Mouse (Mus musculus): ENCODE data around the gene Cdc20. TPM values are rescaled to one million over a fixed set of nuclear protein-coding genes. Genes with fewer than 3 reads are reported as not detected.

Cdc20 gene
- 19.7 TPM for polyA plus RNA-seq (2017; shearing (Covaris generic))

DNA sequence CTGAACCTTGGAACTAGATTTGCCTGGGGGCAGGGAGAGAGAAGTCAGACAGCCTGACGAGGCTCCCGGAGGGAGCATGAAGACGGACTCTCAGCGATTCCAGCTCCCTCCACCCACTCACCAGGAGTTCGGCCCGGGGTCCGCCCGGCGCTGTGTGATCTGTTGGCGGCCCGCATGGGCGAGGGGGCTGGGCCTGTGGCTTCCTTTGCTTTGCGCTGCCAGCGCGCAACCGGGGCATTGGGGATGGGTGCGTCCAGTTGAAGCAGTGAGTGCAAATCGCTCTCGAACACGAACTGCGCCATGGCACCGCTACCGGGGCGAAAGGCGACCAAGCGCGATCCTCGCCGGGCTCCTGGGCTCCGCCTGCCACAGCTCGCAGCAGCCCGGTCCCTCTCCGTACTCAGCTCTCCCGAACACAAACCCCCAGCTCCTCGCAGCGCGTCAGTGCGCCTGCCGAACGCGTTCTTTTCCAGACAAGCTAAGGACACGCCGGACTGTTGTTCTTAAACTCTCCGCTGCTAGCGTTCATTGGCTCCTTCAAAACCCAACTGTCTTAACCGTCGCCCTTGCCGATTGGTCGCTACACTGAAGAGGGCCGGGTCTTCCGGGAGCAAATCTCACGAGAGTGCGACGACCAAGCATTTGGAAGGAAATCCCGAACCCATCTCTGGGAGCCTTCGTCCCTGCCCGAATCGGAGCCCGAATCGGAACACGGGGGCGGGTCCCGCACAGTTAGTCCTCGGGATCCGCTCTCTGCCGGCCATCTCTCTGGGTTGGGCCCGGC, at the start of gene Cdc20:
TSS of gene Cdc20 (minus strand) at position 533 of the 784 bp plus-strand sequence.

DNA sequence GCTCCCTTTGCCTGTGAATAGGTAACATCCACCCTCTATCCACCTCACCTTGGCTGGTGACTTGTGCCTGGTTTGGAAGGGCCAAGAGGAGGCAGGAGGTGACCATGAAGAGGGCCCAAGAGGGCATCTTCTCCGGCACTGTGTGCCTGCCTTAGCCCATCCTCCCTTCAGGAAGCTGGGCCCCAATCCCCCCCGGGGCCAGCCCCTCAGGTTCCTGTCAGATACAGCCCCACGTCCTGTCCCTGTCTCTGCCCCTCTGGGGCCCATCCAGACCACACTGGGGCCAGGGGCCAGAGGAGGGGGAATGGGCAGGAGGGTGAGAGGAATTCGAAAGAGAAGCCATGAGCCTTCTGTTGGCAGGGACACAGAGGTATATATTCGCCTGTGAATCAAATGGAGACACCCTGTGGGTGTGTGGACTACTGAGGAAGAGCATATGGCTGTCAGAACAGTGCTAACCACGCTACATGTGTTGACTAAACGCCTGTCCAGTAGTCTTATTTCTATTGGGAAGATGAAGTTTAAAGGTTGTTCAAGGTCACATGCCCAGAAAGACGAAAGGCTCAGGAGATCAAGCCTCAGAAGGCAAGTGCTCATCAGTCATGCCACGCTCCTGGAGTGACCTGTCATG, 20.3 kb upstream of the Cdc20 start, which contains the start of gene Mpl:
TSS of gene Mpl (minus strand) at position 169 of the 631 bp plus-strand sequence.

DNA sequence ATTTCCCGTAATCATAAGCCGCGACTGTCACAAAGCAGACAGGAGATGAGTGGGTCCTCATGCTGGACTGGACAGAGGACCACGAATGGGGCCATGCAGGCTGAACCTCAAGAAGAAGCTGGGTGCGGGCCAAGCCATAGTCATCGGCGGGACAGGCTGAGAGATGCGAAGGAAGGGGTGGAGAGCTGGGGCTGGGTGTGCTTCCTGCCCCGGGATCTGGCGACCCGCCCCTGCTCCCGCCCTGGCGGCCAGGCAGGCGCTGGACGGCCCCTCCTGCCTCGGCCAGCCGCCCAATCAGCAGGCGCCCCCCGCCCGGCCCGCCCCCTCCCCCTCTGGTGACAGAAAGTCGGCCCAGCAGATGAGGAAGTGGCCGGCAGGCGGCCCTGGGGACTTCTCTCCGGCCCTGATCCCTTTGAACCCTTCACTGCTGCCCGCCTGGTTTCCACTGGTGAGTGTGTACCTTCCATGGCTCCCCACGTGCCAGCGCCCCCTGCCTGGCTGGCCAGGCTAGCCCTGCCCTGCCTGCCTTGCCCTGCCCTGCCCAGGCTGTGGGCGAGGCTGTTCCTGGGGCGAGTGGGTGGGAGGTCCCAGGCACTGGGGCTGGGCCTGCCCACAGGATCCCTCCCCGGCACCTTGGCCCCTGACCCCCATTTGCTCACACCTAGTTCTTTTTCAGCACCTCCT, 9.2 kb downstream of the Cdc20 start, which contains the start of gene Elovl1:
TSS of gene Elovl1 (plus strand) at position 326 of the 684 bp plus-strand sequence.

DNA sequence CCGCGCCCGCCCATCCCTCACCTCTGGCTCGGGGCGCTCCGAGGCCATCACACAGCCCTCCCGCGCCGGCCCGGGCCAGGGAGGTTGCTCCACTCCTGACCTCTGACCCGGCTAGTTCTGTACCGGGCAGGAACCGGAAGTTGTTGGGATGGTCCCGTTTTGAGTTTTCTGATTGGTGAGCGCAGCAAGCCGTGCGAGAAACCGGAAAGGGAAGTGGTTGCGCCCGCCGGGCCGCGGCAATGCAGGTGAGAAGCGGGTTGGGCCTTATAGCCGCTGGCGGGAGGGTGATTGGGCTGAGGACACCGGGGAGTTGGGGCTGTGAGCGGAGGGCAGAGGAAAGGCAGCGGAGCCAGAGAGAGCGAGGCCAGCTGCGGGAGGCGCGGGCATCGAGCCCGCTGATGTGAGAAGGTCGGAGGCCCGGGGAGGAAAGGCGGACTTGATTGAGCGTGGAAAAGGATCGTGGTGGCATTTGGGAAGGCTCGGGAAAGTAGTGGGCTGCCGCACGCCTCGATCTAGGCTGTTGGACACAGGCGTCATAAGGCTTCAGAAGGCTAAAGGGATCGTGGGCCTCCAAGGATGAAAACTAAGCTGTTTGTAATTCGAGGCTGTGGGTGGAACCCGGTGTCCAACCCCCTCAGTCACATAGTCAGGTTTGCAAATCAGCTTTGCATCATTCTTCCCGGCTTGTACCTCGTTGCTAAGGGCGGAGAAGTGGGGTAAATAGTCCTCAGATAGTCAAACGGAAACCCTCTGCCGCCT, 27.8 kb downstream of the Cdc20 start, which contains the start of the genes Szt2 and Med8:
TSS of gene Szt2 (minus strand) at position 132 of the 759 bp plus-strand sequence.
TSS of gene Med8 (plus strand) at position 196 of the 759 bp plus-strand sequence.

Other genes starting within 250 kb of the Cdc20 start
- gene Ptprf, start 145.9 kb downstream of the Cdc20 start, polyA plus RNA-seq (2017; shearing (Covaris generic)) = 0.41 TPM
- 17.5 TPM for gene Szt2, start 28.1 kb downstream of the Cdc20 start, polyA plus RNA-seq (2017; shearing (Covaris generic))
- gene Med8, start 28.0 kb downstream of the Cdc20 start, polyA plus RNA-seq (2017; shearing (Covaris generic)) = 125 TPM
- gene Elovl1, start 9.3 kb downstream of the Cdc20 start, polyA plus RNA-seq (2017; shearing (Covaris generic)) = 187 TPM
- gene Mpl, start 20.2 kb upstream of the Cdc20 start, polyA plus RNA-seq (2017; shearing (Covaris generic)) = not detected
- not detected for gene Tie1, start 52.7 kb upstream of the Cdc20 start, polyA plus RNA-seq (2017; shearing (Covaris generic))
- gene 2610528J11Rik, start 89.6 kb upstream of the Cdc20 start, polyA plus RNA-seq (2017; shearing (Covaris generic)) = not detected
- not detected for gene Tmem125, start 106.7 kb upstream of the Cdc20 start, polyA plus RNA-seq (2017; shearing (Covaris generic))
- gene Cfap57, start 183.4 kb upstream of the Cdc20 start, polyA plus RNA-seq (2017; shearing (Covaris generic)) = not detected
- 183 TPM for gene Ebna1bp2, start 183.4 kb upstream of the Cdc20 start, polyA plus RNA-seq (2017; shearing (Covaris generic))
- not detected for gene Olfr62, start 221.6 kb upstream of the Cdc20 start, polyA plus RNA-seq (2017; shearing (Covaris generic))

Measured in inflammation-experienced regulatory T-cells, adult 16 weeks (primary cell).